Mouse (Mus musculus) myocyte (in vitro differentiated cells): ENCODE measurements around the gene 3100002H09Rik.

Source experiments
- CEBPB ChIP-seq: IDR thresholded peaks from 2 replicates; pipeline ENCODE4 v1.6.1; 2011; ENCODE audit warnings: mild to moderate bottlenecking, moderate library complexity; ENCODE audit not compliant: poor library complexity, insufficient read depth, severe bottlenecking
- MYOG ChIP-seq, 3 experiments: IDR thresholded peaks; one replicate each; pipeline ENCODE4 v1.6.1; 2011; ENCODE audit warnings: control low read depth in 2 of 3, low read depth in 2 of 3, mild to moderate bottlenecking in 2 of 3; ENCODE audit not compliant: insufficient read length in 2 of 3, control insufficient read depth in 1 of 3, insufficient read depth in 1 of 3
- POLR2A ChIP-seq: IDR thresholded peaks from one replicate; pipeline ENCODE4 v1.6.1; 2011; ENCODE audit warnings: low read depth, mild to moderate bottlenecking, control low read depth, moderate library complexity; ENCODE audit not compliant: insufficient read length
- TCF12 ChIP-seq: IDR thresholded peaks from one replicate; pipeline ENCODE4 v1.6.1; 2011; ENCODE audit warnings: mild to moderate bottlenecking, control low read depth; ENCODE audit not compliant: poor library complexity, insufficient read depth, severe bottlenecking
- TCF3 ChIP-seq: IDR thresholded peaks from one replicate; pipeline ENCODE4 v1.6.1; 2011; ENCODE audit warnings: low read depth, control low read depth; ENCODE audit not compliant: insufficient read length

- TF ChIP-seq POLR2A (no peak), TCF12 (no peak), MYOG (IDR thresholded peaks at IDR 0.05; ENCODE audit: control insufficient read depth in 1 of 3, insufficient read depth in 1 of 3, insufficient read length in 2 of 3, low read depth in 2 of 3) (no peak), CEBPB (no peak), TCF3 (no peak)
Observed at GRCm38 (mm10) chr4:124657781-124658180, 47.2 kb upstream of the 3100002H09Rik start.
